Mouse (Mus musculus) retina, postnatal 1 day (tissue): ENCODE results near the gene Trim28.
"Not testable (repeated sequence)": the region's sequence is repeated elsewhere in the genome, so short reads cannot be mapped to it uniquely, and the experiment has no call there.

ENCODE experiments used
- DNase-seq: peaks from one replicate; pipeline ENCODE4 v3.0.0-alpha.2; 2012

The Trim28 gene

DNA sequence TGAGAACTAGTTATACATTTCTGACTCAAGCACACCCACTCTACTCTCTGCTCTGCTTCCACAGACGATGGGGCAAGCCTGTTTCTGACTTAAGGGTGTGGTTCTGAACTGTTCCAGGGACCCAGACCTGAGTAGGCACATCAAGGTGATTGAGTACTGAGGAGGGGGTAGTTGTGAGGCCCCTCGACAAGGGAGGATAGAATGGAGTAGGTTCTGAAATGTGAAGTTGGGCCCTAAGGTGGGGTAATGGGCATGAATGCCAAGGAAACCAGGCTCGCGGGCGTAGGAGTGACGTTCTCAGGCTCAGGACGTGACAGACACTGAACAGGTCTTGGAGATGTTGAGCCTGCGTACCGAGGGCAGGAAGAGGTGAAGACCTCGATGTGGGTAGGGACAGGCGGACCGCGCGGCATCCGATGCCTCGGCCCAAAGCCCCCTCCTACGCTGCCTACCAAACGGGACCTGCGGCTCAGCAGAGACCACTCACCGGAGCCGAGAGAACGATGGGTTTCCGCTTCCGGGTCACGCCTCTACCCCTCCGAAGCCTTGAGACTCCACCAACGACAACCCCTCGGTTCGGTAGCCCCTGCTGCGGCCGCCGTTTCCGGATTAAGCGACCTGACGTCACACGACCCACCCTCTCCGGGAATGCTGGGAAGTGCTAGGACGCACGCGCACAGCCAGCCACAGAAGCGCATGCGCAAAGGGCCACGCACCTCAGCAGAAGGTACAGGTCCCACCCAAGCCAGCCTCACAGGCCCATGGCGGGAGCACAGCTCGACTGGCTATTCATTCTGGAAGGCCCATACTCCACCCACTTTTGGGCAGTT is 35.4 kb downstream of the Trim28 start, which contains the start of gene Chmp2a:
TSS of gene Chmp2a (minus strand) at position 660 of the 830 bp plus-strand sequence.
- peak; percentile 98 for DNase-seq

DNA sequence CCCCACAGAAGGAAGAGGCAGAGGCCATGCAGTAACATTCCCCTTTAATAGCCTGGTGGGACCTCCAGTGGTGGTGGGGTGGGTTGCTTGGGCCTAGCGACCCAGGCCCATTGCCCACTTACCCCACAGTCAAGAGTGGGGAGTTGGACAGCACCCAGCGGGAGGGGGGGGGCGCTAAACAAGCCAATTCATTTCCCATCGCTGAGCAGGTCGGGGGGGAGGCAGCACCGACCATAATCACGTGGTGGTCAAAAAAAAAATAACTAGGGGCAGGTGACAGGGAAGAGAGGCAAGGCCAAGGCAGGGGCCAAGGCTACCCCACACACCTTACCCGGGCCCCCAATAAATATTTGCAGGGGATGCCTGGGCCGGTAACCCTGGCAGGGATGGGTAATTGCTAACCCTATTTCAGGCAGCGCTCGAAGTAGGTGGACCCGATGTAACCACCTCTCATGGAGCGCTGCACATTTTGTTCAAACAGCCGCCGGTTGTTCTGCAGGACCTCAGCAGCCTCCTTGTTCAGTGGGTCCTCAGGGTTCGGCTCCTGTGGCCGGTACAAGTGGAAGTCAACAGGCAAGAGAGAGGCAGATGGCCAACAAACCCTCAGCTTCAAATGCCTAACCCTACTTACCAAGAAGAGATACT is 36.4 kb downstream of the Trim28 start:
- no peak for DNase-seq

DNA sequence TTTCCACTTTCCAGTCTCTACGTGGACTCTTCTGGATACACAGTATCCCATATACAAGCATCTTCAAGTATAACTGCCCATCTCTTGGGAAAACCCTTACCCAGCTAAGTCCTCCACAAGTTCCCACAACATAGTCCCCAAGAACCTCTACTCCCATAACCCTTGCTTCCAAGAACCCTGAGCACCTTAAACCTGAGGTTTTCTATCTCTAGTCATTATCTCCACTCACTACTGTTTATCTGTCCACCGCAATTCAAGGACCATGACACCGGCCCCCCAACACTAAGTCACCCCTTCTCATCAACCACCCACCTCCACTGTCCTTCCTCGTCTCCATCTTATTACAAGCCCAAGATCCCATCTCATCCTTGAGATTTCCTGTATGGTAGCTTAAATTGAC is 37.9 kb downstream of the Trim28 start:
- DNase-seq, result no peak

DNA sequence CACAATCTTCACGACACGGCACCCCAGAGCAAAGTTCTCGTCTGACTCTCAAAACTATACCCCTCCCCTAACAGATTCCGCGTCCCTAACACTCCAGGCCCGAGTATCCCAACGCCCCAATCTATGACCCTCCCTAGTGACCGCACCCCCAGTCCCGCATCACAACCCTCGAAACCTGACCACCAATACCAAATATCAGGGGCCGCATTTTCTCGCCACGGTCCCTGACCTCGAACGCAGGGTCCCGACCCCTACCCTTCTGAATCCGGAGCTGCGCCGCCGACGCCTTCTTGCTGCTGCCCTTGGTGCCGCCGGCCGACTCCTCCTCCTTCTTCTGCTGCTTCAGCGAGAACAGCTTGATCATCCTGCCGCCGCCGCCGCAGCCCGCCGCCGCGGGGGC is 38.5 kb downstream of the Trim28 start:
- no peak for DNase-seq

DNA sequence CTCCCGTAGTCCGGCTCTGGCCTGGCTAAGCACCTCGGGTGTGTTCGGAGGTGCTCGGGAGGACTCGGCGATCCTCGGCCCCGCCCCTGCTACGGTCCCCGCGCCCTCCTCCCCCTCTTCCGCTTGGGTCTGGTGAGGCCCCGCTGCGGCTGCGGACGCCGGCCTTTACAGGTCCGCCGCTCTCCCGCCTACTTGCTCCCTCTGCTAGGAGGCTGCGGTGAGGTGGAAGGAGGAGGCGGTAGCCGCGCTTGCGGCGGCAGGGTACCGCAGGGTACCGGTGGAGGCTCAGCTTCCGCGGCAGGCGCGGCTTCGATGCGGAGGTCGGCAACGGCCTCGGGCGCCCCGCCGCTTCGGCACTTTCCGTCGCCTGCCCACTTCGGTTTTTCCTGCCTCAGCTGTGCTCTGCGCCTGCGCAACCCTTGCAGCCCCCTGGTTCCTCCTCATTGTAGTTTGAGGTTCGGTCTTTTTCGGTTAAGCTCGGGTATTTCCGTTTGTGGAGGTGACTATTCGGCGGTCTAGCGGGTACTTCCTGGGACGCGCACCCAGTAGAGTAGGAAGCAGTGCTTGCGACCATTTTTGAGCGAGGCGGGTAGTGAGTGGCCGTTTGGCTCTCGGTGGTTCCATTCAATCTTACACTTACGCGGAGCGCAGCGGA is 39.1 kb downstream of the Trim28 start, which contains the start of gene Ube2m:
TSS of gene Ube2m (minus strand) at position 375 of the 655 bp plus-strand sequence.
- DNase-seq, result peak; percentile 99

DNA sequence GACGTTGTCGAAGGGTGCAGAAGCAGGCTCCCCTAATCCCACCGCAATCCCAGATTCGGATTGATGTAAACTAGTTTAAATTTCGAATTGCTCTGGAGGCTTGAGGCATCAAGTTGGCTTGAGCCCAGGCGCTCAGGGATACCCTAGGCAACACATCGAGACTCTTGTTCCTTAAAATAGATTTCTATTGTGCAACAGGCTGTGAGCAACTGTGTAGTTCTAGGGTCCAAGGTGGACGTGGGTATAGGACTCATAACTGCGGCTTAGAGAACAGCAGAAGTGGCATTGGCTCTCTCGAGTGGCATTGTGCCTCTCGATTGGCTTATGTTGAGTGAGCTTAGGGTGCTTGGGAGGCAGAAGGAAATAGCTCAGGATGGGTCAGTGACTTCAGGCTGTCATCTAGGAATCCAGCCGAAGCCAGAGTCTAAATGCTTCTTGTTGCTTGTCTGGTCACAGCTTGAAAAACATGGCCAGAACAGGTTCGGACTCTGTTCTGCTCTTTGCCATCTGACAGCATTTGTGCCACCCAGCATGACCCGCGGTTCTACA is 39.8 kb downstream of the Trim28 start:
- DNase-seq, result peak; percentile 40

DNA sequence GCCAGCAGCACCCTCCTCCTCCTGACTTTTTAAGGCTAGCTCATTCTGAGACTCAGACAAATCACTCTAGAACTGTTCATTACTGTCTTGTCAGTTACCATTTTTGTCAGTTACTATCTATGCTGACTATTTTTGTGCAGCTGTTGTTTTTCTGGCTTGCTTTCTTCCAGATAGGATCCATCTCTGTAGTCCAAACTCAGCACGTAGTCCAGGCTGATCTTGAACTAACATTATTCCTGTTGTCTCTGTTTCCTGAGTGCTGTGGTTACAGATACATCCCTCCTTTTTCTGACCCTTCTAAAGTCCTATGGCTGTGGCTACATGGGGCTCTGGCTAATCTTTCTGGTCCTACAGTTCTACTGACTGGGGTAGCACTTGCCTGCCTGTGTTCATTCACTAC is 40.3 kb downstream of the Trim28 start:
- DNase-seq, result no peak

DNA sequence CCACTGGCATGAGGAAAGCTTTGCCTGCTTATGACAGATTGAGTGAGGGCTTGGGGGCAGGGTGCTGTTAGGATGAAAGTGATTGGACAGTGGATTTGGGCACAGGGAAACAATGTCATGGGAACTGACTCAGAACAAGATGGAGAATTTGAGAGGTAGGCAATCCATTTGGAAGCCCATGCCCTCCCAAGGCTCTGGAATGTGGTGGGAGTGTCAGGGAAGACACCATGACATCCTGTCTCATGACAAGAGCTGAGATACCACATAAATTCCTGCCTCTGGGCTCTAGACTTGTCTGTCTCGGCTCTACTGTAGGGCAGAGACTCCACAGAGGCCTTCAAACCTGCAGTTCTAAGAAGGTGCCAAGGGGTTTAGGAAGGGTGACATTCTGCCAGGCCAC is 42.3 kb downstream of the Trim28 start:
- DNase-seq, result no peak

DNA sequence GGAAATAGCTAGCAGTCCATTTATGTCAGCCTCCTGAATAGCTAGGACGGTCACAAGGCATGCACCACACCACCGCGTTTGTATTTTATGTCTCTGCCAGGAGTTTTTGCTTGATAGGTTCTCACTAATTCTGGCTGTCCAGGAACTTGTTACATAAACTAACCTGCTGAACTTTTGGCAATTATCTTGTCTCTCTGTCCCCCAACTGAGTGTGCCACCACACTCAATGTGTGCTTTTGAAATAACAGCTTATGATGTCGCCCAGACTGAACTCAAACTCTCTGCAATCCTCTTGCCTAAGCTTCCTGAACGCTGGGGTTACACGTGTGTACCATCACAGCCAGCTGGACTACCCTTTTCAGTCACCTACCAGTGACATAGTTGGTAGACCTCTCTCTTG is 43.6 kb downstream of the Trim28 start:
- DNase-seq, result no peak

DNA sequence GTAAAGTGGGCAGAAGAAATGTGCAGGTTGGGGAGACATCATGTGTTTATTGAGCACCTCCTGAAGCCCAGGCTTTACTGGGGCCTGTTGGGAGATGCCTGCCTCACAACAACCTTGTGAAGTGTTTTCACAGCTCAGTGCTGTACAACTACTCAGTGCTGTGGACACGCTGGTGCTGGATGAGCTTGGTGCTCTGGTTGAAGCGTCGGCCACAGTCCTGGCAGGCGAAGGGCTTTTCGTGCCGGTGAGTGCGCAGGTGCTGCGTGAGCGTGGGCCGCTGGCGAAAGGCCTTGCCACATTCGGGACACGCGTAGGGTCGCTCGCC is 44.2 kb downstream of the Trim28 start:
- DNase-seq, result no peak

DNA sequence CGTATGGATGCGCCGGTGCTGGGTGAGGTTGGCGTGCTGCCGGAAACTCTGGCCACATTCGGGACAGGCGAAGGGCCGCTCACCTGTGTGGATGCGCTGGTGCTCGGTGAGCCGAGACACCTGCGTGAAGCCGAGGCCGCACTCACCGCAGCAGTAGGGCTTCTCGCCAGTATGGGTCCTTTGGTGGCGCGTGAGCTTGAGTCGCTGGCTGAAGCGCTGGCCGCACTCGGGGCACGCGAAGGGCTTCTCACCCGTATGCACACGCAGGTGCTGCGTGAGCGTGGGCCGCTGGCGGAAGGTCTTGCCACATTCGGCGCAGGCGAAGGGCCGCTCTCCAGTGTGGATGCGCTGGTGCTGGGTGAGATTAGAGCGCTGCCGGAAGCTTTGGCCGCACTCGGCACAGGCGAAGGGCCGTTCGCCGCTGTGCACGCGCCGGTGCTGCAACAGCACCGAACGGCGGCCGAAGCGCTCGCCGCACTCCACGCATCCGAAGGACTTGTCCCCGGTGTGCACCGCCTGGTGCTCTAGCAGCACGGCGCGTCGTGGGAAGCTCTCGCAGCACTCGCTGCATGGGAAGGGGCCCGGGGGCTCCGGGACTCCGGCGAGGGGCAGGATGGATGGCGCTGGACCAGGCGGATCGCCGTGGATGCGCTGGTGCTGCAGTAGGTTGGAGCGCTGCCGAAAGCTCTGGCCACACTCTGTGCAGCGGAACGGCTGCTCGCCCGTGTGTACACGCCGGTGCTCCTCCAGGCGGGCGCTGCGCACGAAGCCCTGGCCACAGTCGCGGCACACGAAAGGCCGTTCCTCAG is 44.7 kb downstream of the Trim28 start:
- peak; percentile 62 for DNase-seq

DNA sequence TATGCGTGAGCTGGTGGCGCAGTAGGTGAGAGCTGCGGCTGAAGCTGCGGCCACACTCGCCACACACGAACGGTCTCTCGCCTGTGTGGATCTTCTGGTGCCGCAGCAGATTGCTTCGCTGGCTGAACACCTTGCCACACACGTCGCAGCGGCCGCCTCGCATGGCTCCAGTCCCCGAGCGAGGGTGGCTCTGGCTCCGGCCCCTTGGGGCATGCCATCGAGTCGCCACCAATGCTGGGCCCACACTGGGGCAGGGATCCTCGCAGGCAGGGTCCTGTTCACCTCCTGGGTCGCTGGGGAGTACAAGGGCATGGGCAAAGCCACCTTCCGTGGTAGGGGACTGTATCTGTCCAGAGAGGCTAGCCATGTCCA is 45.3 kb downstream of the Trim28 start:
- no peak for DNase-seq

DNA sequence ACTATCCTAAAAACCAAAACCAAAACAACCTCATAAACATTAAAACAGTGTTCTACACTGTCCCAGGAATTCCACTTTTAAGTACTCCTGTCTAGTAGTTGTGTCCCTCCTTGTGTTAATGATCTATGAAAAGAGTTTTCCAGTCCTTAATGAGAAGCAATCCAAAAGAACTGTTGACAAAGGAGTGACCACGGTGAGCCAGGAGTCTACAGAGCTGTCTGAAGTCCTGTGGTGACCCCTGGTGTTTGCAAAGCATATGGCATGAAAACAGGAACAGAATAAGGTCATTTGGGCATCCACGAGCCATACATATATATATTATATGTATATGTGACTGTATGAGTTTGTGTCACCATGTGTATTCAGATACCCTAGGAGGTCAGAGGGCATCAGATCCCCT is 47.2 kb downstream of the Trim28 start:
- DNase-seq, result peak; percentile 87

DNA sequence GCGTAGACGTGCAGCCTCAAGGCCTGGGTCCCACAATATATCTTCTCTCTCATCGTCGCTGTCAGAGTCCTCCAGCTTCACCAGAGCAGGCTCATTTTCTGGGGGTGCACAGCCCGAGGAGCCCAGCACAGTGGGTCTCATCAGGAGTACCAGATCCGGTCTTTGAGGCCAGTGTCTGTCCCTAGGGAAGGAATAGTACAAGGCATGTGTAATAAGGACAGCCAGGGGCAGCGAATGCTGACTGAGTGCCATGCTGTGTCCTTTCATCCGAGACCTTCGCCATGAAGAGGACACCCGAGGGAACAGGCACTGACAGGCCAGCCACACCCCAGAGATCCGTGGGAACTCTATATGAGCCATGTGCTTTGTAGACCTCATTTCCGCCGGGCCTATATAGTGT is 54.1 kb downstream of the Trim28 start:
- no peak for DNase-seq

DNA sequence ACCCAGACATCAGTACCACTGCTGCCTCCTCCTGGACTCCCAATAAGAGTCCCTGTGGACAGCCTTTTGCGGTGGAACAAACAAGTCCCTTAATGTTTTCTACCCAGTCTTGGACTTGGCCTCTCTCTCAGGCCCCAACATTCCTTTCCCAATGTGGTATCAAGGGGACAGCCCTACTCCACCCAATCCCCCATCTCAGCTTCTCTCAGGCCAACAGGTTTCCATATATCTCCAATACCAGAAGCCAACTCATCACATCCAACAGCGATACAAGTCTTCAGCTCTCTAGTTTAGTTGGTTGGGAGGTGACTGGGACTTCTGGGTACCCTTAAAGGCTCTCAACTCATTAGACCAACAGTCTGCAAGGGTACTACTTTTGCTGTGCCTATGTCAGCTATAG is 54.6 kb downstream of the Trim28 start:
- DNase-seq, result no peak

DNA sequence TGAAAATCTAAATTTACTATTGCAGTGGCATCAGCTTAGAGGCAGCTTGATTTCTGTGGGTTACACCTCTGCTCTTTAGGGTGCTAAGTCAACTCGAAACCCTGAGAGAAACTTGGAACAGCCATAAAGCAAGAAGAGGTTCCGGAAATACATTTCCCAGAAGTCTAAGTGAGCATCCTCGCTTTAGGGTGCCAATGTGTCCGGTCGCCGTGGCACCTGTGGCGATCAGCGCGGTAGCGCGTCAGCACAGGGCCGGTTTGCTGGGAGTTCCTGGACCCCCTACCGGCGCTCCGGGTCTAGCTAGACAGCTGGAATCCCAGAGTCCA is 55.0 kb downstream of the Trim28 start:
- no peak for DNase-seq

DNA sequence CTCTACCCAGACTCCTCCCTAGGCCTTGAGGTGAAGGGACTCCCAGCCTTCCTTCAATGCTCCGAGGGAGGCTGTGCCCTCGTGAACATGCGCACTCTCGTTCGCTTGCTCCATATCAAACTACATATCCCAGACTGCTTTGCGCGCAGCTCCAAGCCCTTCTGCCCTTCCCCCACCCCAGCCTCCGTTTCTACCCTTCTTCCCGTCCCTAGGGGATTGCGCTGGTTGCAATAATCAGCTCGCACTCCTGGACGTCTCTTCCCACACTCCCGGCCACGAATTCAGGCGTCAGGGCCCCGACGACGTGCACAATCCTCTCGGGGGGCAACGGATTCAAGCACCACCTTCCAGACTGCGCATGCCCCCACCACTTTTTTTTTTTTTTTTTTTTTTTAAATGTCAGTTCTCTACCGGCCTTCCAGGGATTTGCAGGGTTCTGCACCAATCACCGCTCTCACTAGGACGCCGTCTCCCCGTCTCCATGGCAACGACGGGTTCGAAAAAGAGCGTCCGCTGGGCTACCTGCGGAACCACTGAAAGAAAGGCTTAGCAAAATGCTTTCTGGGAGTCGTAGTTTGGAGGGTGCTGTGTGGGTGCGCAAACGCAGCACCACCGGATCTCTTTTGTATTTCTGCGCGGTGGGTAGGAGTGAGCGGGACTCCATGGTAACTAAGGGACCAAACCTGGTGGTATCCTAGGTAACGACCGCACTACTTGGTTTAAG is 55.5 kb downstream of the Trim28 start, which contains the start of gene Mzf1:
TSS of gene Mzf1 (minus strand) at position 478 of the 724 bp plus-strand sequence.
- DNase-seq, result peak; percentile 99

DNA sequence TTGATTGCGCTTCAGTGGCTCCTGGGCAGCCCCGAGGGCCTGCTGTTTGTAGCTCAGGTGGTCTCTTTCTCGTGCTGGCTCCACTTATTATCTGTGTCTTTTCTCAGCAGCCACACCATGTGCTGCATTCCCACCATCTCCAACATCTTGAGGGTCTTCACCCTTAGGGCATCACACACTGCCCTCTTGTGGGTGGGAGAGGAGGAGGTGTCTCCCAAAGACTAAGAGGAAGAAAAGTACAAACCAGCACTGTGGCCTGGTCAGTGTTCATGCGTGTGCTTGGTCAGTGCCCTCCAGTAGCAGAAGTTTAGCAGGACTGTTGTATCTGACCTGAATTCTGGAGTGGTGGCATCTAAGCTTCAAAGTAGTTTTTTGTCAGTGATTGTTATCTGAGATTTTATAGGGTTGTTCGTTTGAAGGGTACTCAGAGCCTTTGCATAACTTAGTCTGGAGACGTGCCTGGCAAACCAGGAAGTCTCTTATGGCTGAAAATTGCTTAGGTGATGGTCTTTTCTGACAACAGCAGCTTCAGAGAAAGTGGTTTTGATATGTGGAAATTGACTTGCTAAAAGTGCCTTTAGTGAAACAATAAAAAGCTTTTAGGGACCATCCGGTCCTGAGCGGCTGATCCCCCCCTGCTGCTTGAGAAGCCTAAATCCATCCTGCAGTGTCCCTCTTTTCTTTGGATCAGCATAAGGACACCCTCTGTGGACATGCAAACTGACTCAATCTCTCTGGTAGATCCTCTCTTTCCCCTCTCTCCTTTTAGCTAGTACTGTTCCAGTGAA is 58.2 kb downstream of the Trim28 start:
- DNase-seq, result peak; percentile 46

DNA sequence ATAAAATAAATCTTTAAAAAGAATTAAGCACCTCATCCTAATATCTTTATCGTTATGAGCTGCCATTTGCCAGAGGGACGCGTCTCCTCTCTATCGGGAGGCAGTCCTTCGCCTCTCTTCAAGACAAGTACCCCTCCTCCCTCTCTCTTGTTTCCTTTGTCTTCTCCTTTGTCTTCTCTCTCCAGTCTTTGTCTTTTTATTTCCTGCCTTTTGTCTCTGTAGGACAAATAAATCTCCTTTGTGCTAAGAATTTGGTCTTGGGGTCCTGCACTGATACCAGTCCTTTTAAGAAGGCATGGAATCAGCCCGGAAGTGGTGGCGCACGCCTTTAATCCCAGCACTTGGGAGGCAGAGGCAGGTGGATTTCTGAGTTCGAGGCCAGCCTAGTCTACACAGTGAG is 60.6 kb downstream of the Trim28 start:
- DNase-seq, result no peak

DNA sequence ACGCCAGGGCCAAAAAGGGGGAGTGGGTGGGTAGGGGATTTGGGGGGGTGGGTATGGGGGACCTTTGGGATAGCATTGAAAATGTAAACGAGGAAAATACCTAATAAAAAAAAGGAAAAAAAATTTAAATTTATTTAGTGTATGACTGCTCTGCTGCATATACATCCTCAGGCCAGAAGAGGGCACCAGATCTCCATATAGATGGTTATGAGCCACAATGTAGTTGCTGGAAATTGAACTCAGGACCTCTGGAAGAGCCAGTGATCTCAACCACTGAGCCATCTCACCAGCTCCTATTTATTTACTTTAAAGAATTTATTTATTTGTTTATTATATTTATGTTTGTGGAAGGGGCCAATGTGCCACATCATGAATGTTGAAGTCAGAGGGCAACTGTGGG is 64.5 kb downstream of the Trim28 start:
- not testable (repeated sequence) for DNase-seq

DNA sequence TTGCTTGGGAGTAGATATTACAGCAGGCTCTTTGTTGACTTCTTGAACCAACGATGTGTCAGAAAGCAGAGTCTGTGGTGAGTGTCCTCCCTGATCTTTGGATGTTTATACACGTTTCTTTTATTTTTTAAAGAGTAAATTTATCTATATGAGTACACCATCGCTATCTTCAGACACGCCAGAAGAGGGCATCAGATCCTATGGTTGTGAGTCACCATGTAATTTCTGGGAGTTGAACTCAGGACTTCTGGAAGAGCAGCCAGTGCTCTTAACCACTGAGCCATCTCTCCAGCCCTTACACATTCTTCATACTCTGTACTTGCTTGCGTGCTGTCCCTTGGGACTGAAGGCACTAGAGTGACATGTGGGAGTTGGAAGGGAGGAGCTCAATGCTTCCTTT is 73.4 kb downstream of the Trim28 start:
- no peak for DNase-seq
